Mouse (Mus musculus) thymus, postnatal 14 days (tissue): Measurements from ENCODE around the gene Tacr2.
A peak's percentile ranks its signal among the peaks of the same experiment; 100 is the strongest.

ENCODE experiments used
- DNase-seq: peaks from one replicate; pipeline ENCODE4 v3.0.0; 2021

Gene Tacr2

GRCm38 (mm10) chr10:62252000-62252488 lies at the start of gene Tacr2:
Tacr2 (plus strand) TSS chr10:62252438.
- no peak for DNase-seq

DNA sequence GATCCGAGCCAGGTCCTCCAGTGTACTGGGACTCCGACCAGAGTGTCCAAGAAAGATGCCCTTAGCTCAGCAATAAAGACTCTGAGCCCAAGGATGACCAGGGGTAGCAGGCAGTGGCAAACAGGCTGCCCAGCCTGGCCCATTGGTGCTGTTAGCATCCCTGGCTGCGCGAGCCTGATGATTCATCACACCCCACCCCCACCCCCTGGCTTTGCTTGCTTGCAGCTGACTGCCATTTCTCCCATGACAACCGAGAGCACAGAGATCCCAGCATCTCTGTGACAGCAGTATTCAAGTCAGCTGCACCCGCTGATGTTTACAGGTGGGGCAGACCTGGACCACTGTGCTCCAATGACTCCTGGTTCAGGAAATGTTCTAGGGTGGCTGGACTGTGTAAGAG lies 49.7 kb upstream of the Tacr2 start:
- no peak for DNase-seq

DNA sequence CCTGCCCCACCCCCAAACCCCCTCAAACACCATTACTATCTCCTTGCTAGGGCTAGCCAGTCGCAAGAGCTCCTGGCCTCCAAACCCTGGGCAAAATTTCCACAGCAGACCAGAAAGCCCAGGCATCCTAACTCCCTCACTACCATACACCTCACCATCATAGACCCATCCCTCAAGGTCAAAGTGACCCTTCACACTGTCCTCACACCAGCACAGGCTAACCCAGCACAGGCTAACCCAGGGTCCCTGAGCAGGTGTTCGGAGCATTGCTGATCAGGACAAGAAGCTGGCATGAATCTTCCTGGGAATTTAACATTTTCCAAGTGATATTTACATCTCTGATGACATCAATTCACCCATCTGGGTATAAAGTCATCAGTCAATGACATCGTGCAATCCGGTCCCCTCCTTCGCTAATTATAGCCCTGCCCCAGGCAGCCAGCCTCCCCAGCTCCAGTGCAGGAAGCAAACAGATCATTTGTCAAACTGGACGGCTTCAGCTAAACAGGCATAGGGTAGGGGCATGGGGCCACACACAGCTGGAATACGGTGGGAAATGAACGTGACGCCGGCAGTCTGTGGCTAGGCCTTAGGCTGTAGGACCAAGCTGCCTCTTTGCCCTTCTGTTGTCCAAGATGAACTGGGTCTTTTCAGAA lies 43.9 kb upstream of the Tacr2 start:
- DNase-seq, result no peak

DNA sequence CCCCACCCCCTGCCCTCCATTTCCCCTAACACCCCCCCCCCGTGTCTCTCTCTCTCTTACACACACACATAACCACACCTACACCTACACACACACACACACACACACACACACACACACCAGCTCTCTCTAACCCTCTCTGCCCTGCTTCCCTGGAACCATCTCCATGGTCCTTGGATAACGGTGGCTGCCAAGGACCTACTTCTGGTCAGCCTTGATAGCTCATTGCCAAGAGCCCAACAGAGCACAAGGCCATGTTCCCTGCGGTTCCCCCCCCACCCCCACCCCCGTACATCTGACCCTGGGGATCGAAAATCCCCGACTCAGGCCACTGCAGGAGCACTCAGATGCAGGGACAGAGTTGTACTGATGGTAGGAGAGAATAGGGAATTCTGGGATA lies 40.9 kb upstream of the Tacr2 start:
- DNase-seq, result no peak

- peak; percentile 46 for DNase-seq
Observed at GRCm38 (mm10) chr10:62215169-62215616, 37.0 kb upstream of the Tacr2 start.

- no peak for DNase-seq
Observed at GRCm38 (mm10) chr10:62215633-62216032, 36.6 kb upstream of the Tacr2 start.

- no peak for DNase-seq
Observed at GRCm38 (mm10) chr10:62216595-62216994, 35.6 kb upstream of the Tacr2 start.

DNA sequence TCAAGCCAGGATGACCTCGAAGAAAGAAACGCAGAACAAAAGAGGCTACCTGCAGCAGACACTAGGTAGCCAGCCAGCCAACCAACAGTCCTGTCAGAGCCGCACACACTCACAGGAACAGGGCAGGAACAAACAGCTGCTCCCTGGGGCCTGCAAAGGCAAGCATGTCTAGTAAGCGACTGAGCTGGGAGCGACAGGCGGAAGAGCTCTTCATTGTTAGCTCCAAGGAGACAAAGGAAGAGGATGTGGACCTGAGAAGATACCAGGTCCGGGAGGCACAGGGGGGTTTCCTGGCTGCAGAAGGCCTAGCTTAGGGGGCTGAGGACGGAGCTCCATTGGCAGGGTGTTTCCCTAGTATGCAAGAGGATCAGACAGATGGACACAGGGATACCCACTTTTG lies 35.0 kb upstream of the Tacr2 start:
- no peak for DNase-seq

GRCm38 (mm10) chr10:62218044-62218788 lies 34.0 kb upstream of the Tacr2 start:
- DNase-seq, result no peak

- no peak for DNase-seq
Observed at GRCm38 (mm10) chr10:62218789-62219172, 33.5 kb upstream of the Tacr2 start.

DNA sequence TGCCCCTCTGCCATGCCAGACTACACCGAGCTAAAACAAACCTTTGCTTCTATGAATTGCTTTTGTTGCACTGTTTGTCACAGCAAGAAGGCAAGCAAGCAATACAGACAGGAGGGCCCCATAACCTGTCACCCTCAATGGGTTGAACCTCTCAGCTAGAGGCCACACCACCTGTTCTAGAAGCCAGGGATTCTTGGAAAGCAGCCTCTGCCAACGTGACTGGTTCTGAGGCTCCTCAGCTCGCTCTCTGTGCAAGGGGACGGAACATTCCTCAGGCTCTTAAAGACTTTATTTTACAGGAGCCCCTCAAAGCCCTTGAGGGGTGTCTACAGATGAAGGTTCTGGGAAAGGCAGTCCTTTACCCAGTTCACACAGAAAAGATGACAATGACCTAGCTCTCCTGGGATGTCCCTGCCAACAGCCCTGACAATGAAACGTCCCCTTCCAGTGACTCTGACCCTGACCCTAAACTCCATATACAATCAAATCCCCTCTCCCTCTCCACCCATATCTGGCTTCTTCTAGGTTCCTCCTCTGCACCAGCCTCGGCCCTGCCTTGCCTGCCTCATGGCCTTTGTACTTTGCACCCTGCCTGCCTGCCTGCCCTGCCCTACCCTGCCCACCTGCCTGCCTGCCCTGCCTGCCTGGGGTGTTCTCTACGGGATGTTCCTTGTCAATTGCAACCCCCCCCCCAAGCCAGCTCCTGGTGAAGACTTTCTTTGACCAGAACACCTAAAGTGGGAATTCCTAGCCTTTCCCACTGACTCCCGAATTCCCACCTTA lies 31.3 kb upstream of the Tacr2 start:
- DNase-seq, result no peak

- no peak for DNase-seq
Observed at GRCm38 (mm10) chr10:62221647-62222046, 30.6 kb upstream of the Tacr2 start.

DNA sequence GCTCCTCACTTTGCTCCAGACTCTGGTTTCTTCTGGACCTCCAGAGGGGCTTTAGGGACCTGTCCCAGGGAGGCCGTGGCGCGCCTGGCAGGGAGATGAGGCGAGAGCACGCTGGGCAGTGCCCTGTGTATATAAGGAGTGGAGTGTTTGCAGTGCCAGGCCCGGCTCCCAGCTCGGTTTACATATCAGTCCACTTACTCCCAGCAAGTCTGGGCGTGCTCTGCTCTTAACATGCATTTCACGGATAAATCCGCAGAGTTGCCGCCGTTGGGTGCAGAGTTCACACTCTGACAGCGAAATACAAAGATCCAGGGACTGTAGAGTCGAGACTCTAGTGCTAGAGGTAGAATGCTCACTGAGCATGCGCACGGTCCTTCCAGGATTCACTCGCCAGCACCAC lies 29.5 kb upstream of the Tacr2 start:
- DNase-seq, result no peak

GRCm38 (mm10) chr10:62224231-62224630 lies 28.0 kb upstream of the Tacr2 start:
- DNase-seq, result no peak

GRCm38 (mm10) chr10:62225839-62226238 lies 26.4 kb upstream of the Tacr2 start:
- DNase-seq, result no peak

GRCm38 (mm10) chr10:62228126-62228525 lies 24.1 kb upstream of the Tacr2 start:
- no peak for DNase-seq

GRCm38 (mm10) chr10:62230708-62231394 lies 21.4 kb upstream of the Tacr2 start, which contains the start of gene Tspan15:
Tspan15 (minus strand) TSS chr10:62231251.
- DNase-seq, result peak; percentile 84

DNA sequence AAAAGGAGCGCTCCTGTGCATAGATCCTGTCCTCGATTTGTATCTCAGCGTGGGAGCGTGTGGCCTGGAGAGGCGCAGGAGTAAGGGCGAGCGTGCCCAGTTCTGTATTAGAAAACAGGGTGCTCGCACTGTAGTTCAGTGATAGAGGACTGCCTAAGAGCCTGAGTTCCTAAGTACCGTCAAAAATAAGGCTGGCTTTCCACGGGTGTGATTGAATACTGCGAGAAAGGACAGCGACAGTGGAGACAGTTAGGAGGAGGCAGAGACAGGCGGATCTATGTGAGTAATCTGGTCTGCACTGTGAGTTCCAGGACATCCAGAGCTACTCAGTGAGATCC lies 20.9 kb upstream of the Tacr2 start:
- DNase-seq, result no peak

GRCm38 (mm10) chr10:62231811-62232210 lies 20.4 kb upstream of the Tacr2 start:
- DNase-seq, result no peak

- no peak for DNase-seq
Observed at GRCm38 (mm10) chr10:62236165-62236564, 16.1 kb upstream of the Tacr2 start.

DNA sequence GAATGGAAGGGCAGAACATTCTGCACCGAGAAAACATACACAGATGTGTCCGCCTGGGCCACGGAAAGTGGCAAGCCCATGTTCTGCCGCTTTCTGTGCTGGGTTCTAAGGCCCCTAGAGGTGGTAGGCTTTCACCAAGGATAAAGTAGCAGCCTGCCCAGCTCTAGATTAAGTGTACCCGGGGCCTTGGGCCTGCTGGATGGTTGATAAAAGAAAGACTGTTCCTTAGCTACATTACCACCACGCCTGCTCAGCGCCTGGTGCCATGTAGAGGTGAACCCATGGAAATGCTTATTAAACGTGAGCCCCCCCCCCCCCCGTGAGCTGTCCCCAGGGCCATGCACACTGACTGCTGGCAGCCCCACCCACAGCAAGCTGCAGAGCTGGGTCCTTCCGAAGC lies 15.0 kb upstream of the Tacr2 start:
- DNase-seq, result no peak

- DNase-seq, result no peak
Observed at GRCm38 (mm10) chr10:62238688-62239087, 13.6 kb upstream of the Tacr2 start.

DNA sequence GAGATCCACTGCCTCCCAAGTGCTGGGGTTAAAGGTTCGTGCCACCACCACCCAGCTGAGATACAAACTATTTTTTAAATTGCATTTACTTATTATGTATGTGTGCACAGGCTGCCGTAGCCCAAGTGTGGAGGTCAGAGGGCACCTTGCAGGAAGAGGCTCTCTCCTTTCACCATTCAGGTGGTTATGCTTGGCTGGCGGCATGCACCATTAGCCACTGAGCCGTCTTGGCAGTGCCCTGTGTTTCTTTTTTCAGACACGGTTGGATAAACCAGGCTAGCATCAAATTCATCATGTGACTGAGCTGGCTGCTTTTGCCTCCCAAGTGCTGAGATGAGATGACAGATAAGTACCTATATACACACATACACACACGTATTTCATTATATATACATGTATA lies 13.0 kb upstream of the Tacr2 start:
- DNase-seq, result no peak
